Mouse (Mus musculus) small intestine, adult 2 months (tissue): ENCODE measurements around the gene Rps15.

Source experiments
- CTCF ChIP-seq: fragments of 200-500 bp; IDR thresholded peaks from 2 replicates; pipeline ENCODE4 v1.5.1; 2012; ENCODE audit warnings: low read depth, mild to moderate bottlenecking, control low read depth, inconsistent platforms, low read length, moderate library complexity, mixed read lengths; ENCODE audit not compliant: insufficient replicate concordance, insufficient read length; ENCODE audit errors: extremely low read depth
- POLR2A ChIP-seq: fragments of 200-500 bp; IDR thresholded peaks from 2 replicates; pipeline ENCODE4 v1.6.1; 2012; ENCODE audit warnings: low read depth, mild to moderate bottlenecking, control low read depth, inconsistent platforms, low read length, moderate library complexity

- TF ChIP-seq CTCF (no peak), POLR2A (no peak)
These were observed 50.6 kb downstream of the Rps15 start for GRCm38 (mm10) chr10:80342749-80343424.
